Mouse (Mus musculus) forebrain, embryonic 13.5 days (tissue): Measurements from ENCODE around the gene Ckb. TPM values are rescaled to one million over a fixed set of nuclear protein-coding genes. Genes with fewer than 3 reads are reported as not detected.
A peak's percentile ranks its signal among the peaks of the same experiment; 100 is the strongest.

Experiments
- ATAC-seq: fragments of 200-750 bp; cut with Nextera tagmentation; 2 replicates; pipeline ENCODE4 v1.8.0; 2017
- H3K27ac ChIP-seq: fragments of 300-500 bp; sonication (generic); 2 replicates; pipeline ENCODE4 v1.5.1; 2015; ENCODE audit warnings: inconsistent platforms, mild to moderate bottlenecking, moderate library complexity
- H3K27me3 ChIP-seq: fragments of 300-500 bp; sonication (generic); 2 replicates; pipeline ENCODE4 v1.6.1; 2015; ENCODE audit warnings: mild to moderate bottlenecking, inconsistent platforms
- H3K36me3 ChIP-seq: fragments of 300-500 bp; sonication (generic); 2 replicates; pipeline ENCODE4 v1.6.1; 2015; ENCODE audit warnings: mild to moderate bottlenecking, inconsistent platforms; ENCODE audit not compliant: poor library complexity, severe bottlenecking
- H3K4me1 ChIP-seq: fragments of 300-500 bp; sonication (generic); 2 replicates; pipeline ENCODE4 v1.6.1; 2015; ENCODE audit warnings: inconsistent platforms
- H3K4me2 ChIP-seq: fragments of 300-500 bp; sonication (generic); 2 replicates; pipeline ENCODE4 v1.6.1; 2015; ENCODE audit warnings: inconsistent platforms, mild to moderate bottlenecking, moderate library complexity
- H3K4me3 ChIP-seq: fragments of 300-500 bp; sonication (generic); 2 replicates; pipeline ENCODE4 v1.5.1; 2015; ENCODE audit warnings: mild to moderate bottlenecking, inconsistent platforms
- H3K9ac ChIP-seq: fragments of 300-500 bp; sonication (generic); 2 replicates; pipeline ENCODE4 v1.6.1; 2015; ENCODE audit warnings: mild to moderate bottlenecking, inconsistent platforms
- H3K9me3 ChIP-seq: fragments of 300-500 bp; sonication (generic); replicated peaks from 2 replicates; pipeline ENCODE4 v1.6.1; 2016; ENCODE audit warnings: inconsistent platforms
- WGBS: fragments of 180-500 bp; shearing (Covaris S2); methylation state at CpG from one replicate; pipeline ENCODE4 v1.1.7; 2015; 5-methylcytosine and 5-hydroxymethylcytosine counted together
- polyA plus RNA-seq: library from polyadenylated mRNA; unstranded; fragments of >200 nt; fragmentation: Nextera tagmentation; extraction: Ambion mirVana; gene quantifications from 2 replicates; pipeline ENCODE4 v1.2.1, GENCODE M21; 2015

Gene Ckb
- polyA plus RNA-seq, 1 experiment from 2014 or later, result 2,311 TPM

DNA sequence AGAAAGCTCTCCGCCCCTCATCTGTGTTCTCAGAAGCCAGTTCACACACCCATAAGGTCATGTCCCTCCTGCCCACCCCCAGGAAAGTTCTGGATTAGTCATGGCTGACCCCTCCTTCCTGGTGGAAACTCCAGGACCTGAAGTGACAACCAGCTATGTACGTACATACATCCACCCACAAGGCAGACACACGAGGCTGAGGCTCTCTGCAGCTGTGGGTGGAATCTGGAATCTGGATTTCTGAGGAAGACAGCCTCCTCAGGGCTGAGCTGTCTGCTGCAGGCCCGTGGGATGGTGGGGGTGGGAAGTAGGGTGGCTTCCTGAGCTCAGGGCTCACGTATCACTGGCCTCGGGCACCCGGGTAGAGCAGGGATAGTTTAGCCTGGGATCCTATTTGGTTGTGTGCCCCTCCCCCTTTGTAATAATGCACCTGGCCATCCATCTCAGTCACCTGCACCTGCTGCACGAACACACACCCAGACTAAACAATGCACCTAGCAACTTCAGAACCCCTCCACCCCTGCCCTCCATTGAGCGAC is 28.9 kb upstream of the Ckb start:
- Histone ChIP-seq H3K27me3 (no peaks in the 10 kb centered on the region), H3K4me3 (no peak overlapping the region), H3K27ac (no peak overlapping the region), H3K9ac (no peak overlapping the region), H3K4me2 (no peak overlapping the region), H3K36me3 (peaks cover 5% of the 10 kb centered on the region; the same call in 1 of the 2 replicates), H3K9me3 (no peaks in the 10 kb centered on the region), H3K4me1 (peaks cover 10% of the 10 kb centered on the region)
- no peak for ATAC-seq
- WGBS, result 82% methylated on average over 9 of the region's 9 CpGs

DNA sequence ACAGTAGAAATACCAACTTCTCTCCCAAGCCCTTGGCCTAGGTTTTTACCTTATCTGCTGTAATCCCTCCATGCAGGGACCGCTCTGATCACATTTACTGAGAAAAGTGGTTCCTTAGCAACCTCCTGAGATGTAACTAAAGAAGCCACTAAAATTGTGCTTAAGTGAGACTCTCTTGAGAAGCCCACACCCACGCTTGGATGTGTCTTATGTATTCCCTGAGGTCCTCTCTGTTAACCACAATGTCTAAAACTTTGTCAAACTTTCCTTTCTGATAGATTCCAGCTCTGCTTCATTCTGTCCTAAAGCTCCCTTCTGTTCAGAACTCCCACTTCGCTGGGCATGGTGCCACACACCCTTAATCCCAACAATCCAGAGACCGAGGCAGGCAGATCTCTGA is 27.4 kb upstream of the Ckb start:
- Histone ChIP-seq H3K36me3 (no peaks in the 10 kb centered on the region), H3K27me3 (no peaks in the 10 kb centered on the region), H3K9me3 (no peaks in the 10 kb centered on the region), H3K4me1 (peaks cover 21% of the 10 kb centered on the region), H3K4me3 (no peak overlapping the region), H3K4me2 (no peak overlapping the region), H3K27ac (no peak overlapping the region), H3K9ac (no peak overlapping the region)
- ATAC-seq, result no peak
- WGBS, result 84% methylated on average over 4 of the region's 4 CpGs

DNA sequence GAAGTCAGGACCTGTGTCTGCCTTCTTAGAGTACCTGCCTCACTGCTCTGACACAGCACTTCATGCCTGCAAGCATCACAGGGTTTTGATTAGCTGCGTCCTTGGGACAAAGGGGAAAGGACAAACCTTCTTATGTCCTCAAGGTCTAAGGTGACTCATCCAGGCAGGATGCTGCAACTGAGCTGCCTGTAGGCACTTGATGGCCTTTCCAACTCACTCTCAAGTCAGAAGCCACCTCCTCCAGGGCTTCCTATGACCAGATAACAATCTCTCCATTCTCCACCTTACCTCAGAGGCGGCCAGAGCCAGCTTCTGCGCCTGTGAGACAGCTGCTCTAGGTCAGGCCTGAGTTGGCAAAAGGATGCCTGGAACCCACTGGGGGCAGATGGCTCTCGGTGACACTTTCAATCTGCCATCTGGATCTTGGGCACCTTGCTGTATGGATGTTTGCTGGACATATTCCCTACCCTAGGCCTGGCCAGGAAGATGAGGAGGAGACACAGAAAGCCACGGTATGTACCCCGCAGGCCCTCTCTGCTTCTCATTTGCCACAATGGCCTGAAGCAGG is 26.3 kb upstream of the Ckb start:
- peaks cover 29% of the 10 kb centered on the region for H3K4me1 ChIP-seq
- no peaks in the 10 kb centered on the region for H3K27me3 ChIP-seq
- no peak for ATAC-seq
- H3K27ac ChIP-seq, result no peak overlapping the region
- H3K9ac ChIP-seq, result no peak overlapping the region
- no peaks in the 10 kb centered on the region for H3K9me3 ChIP-seq
- no peak overlapping the region for H3K4me3 ChIP-seq
- WGBS, result 88% methylated on average over 6 of the region's 6 CpGs
- no peaks in the 10 kb centered on the region for H3K36me3 ChIP-seq
- no peak overlapping the region for H3K4me2 ChIP-seq

DNA sequence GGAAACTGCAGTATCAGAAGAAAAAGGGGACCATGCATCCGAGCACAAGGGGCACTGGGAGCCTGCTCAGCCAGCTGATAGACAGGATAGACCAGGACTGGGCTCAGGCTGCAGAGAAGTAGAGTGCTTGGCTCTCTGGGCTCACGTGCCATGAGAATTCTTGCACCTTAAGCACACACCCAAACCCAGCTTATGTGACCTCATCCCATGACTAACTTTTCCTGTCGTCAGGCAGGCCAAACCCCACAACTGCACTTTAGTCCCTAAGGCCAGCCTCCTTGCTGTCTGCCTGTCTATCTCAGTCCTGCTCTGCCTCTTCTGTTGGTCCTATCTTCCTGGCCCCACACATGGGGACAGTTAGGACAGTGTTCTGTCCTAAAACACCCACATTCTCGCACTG is 25.6 kb upstream of the Ckb start:
- H3K27me3 ChIP-seq, result no peaks in the 10 kb centered on the region
- 63% methylated on average over 4 of the region's 4 CpGs for WGBS
- H3K27ac ChIP-seq, result no peak overlapping the region; the same call in 1 of the 2 replicates
- H3K9ac ChIP-seq, result no peak overlapping the region; the same call in 1 of the 2 replicates
- H3K4me3 ChIP-seq, result no peak overlapping the region
- H3K4me1 ChIP-seq, result peaks cover 36% of the 10 kb centered on the region
- no peak for ATAC-seq
- no peaks in the 10 kb centered on the region for H3K36me3 ChIP-seq
- no peaks in the 10 kb centered on the region for H3K9me3 ChIP-seq
- H3K4me2 ChIP-seq, result no peak overlapping the region

DNA sequence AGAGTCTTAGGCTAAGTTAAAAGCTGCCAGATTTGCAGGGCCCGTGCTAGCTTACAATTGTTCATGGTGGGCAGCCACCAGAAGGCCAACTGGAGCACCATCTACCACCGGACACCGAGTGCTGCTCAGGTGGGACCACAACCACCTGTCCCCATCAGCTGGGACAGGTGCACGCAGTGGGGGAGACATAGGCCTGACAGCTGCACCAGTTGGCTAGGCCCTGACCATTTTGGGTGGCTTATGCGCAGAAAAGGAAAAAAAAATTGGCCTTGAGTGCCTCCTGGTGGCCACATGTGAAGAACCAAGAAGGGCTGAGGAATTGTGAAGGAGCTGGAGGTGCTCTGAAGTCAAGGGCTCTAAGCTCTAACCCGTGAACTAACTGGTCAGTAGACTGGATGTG is 24.1 kb upstream of the Ckb start:
- no peaks in the 10 kb centered on the region for H3K36me3 ChIP-seq
- H3K4me1 ChIP-seq, result peaks cover 51% of the 10 kb centered on the region
- no peak overlapping the region for H3K9ac ChIP-seq
- H3K9me3 ChIP-seq, result no peaks in the 10 kb centered on the region
- no peak for ATAC-seq
- peak overlapping the region; percentile 99 for H3K27ac ChIP-seq
- H3K27me3 ChIP-seq, result no peaks in the 10 kb centered on the region
- no peak overlapping the region for H3K4me2 ChIP-seq
- no peak overlapping the region for H3K4me3 ChIP-seq
- 19% methylated on average over 6 of the region's 6 CpGs for WGBS

DNA sequence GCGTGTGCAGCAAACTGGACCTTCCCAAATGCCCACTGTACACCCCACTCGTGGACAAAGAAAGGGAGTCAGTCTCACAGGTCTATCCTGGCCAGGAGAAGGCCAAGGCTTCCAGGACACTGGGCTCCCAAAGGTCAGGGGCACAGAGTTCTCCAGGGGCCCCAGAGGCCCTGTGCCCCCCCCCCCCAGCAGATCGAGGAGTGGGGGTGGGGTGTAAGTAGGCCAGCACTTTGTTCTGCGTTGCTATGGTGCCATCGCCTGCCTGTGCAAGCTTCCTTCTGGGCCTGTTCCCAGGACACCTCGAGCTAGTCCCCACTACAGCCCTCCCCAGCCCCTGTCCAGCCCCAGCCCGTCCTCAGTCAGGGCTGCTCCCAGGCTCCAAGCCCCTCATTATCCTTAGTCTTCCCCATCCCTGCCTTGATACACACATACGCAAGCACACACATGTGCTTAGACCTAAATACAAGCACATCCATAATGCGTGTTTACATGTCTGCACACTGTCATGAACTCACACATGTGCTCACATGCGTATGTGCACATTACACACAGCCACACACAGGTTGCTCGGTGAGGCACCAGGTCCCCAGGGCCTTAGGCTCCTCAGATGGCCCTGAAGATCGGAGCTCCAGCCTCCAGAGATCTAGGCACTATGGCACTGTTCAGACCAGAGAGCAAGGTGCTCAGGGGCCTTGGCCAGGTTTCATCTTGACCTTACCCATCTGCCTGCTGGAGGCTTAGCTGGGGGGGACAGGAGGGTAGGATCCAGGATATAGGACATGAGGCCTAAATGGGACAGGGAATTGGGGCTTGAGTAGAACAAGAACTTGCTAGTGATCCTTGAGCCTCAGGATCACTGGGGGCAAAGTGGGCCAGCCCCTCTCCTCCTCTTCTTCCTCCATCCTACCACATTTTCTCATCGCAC is 23.0 kb upstream of the Ckb start:
- Histone ChIP-seq H3K4me2 (peak overlapping the region; percentile 43), H3K27me3 (no peaks in the 10 kb centered on the region)
- 28% methylated on average over 13 of the region's 13 CpGs for WGBS

DNA sequence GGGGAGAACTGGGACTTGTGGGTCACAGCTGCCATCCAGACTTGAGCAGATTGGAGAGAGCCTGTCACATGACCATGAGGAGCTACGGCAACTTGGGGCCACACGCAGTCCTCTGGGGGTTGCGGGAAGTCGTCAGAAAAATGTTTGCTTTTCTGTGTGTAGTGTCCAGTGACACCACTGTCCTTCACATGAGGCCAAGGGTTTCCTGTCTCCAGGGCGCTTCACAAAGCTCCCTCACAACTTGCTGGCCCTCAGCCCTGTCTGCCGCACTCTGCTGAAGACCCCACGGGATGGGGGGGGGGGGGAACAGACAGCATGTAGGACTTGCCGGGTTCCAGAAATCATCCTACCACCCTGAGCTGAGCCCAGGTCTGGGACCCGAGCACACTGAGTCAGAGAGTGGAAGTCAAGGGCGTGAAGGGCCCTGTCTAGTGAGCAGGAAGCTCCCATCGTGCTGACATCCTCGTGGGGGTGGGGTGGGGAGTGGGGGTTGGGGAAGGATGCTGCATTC is 22.2 kb upstream of the Ckb start:
- H3K27me3 ChIP-seq, result no peaks in the 10 kb centered on the region
- H3K4me1 ChIP-seq, result peaks cover 69% of the 10 kb centered on the region
- H3K4me3 ChIP-seq, result peak overlapping the region; percentile 9; the same call in 1 of the 2 replicates
- H3K27ac ChIP-seq, result peak overlapping the region; percentile 99
- H3K36me3 ChIP-seq, result no peaks in the 10 kb centered on the region
- peak overlapping the region; percentile 43 for H3K4me2 ChIP-seq
- WGBS, result under 1% methylated on average over 12 of the region's 12 CpGs
- peak; percentile 25 for ATAC-seq
- peak overlapping the region; percentile 56 for H3K9ac ChIP-seq
- no peaks in the 10 kb centered on the region for H3K9me3 ChIP-seq

More for the DNA sequence above, 23.0 kb upstream of the Ckb start:
- Histone ChIP-seq H3K4me3 (0 out of 2 replicates have a peak overlapping the region, but pooled peaks have one; percentile 9), H3K9me3 (no peaks in the 10 kb centered on the region), H3K36me3 (no peaks in the 10 kb centered on the region), H3K4me1 (peaks cover 61% of the 10 kb centered on the region), H3K27ac (peak overlapping the region; percentile 99), H3K9ac (peak overlapping the region; percentile 56)
- peak; percentile 56 for ATAC-seq

GRCm38 (mm10) chr12:111693341-111694270 is 21.5 kb upstream of the Ckb start:
- H3K27me3 ChIP-seq, result no peaks in the 10 kb centered on the region
- peak overlapping the region; percentile 43 for H3K4me2 ChIP-seq
- H3K4me1 ChIP-seq, result peaks cover 70% of the 10 kb centered on the region
- 5% methylated on average over 18 of the region's 18 CpGs for WGBS
- ATAC-seq, result peak; percentile 88
- H3K36me3 ChIP-seq, result no peaks in the 10 kb centered on the region
- H3K9me3 ChIP-seq, result no peaks in the 10 kb centered on the region
- H3K4me3 ChIP-seq, result 0 out of 2 replicates have a peak overlapping the region, but pooled peaks have one; percentile 9
- H3K9ac ChIP-seq, result peak overlapping the region; percentile 56
- peak overlapping the region; percentile 99 for H3K27ac ChIP-seq

DNA sequence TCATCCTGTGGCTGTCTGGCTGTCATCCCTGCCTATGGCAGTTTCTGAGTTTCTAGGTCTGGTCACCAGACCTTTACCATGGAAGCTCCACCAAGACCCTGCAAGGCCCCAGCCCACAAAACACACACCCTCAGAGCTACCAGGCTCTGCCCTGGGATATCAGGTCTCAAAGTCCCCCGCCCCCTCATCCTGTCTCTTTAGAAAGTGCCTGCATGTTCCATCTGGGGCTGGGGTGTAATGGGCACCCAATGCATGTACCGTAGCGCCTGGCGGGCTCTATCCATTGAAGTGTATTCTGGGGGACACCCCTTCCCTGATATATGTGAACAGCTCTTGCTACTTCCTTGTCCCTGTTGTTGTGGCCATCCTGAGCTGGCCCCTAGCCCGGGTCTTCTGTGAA is 20.8 kb upstream of the Ckb start:
- Histone ChIP-seq H3K9ac (peak overlapping the region; percentile 48), H3K36me3 (no peaks in the 10 kb centered on the region), H3K4me3 (no peak overlapping the region), H3K9me3 (no peaks in the 10 kb centered on the region), H3K4me2 (peak overlapping the region; percentile 43), H3K27me3 (no peaks in the 10 kb centered on the region), H3K4me1 (peaks cover 75% of the 10 kb centered on the region), H3K27ac (peak overlapping the region; percentile 99)
- no peak for ATAC-seq
- 60% methylated on average over 5 of the region's 5 CpGs for WGBS

DNA sequence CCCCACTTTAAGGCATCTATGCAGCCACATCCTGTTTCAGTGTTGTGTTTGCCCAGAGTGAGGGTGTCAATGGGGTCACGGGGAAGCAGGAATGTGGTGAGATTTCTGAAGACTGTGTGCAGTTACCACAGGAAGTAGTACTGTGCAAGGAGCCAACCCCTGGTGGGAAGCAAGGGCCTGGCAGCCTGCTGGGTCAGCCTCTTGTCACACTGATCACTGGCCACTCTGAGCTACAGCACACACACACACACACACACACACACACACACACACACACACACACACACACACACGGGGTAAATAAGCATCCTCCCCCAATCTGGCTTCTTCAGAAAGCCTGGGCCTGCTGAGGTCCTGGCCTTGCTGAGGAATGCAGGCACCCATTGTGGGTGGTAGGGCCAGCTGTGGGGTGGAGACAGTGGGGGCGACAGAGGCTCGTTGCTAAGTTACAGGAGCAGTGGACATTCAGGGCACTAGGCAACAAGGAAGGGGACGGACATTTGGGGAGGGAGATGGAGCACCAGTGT is 19.3 kb upstream of the Ckb start:
- H3K9ac ChIP-seq, result peak overlapping the region; percentile 38
- 4% methylated on average over 5 of the region's 5 CpGs for WGBS
- ATAC-seq, result no peak

DNA sequence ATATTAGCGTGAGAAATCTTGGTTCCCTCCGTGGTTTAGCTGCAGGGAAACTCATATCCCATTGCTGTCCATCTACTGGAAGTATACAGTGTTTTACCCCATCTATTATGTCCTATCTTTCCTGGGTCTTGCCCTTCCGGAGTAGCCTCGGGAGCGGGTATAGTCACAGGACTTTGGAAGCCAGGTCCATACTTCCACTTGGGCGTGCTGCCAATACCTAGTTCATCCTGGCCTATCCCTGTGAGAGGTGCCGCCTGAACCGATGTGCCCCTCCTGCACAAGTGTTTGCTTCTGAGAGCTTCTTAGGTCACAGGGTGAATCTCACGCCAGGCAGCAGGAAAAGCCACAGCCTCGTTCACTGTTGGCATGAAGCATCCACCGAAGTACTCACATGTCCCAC is 17.3 kb upstream of the Ckb start:
- H3K4me1 ChIP-seq, result peaks cover 73% of the 10 kb centered on the region
- H3K36me3 ChIP-seq, result no peaks in the 10 kb centered on the region
- WGBS, result 84% methylated on average over 11 of the region's 11 CpGs
- ATAC-seq, result no peak
- no peak overlapping the region for H3K9ac ChIP-seq
- H3K9me3 ChIP-seq, result no peaks in the 10 kb centered on the region
- H3K27ac ChIP-seq, result 0 out of 2 replicates have a peak overlapping the region, but pooled peaks have one; percentile 48
- H3K27me3 ChIP-seq, result no peaks in the 10 kb centered on the region
- no peak overlapping the region for H3K4me2 ChIP-seq
- H3K4me3 ChIP-seq, result no peak overlapping the region

More for the DNA sequence above, 19.3 kb upstream of the Ckb start:
- H3K27ac ChIP-seq, result peak overlapping the region; percentile 99
- H3K4me2 ChIP-seq, result no peak overlapping the region
- no peaks in the 10 kb centered on the region for H3K36me3 ChIP-seq
- H3K4me3 ChIP-seq, result no peak overlapping the region
- no peaks in the 10 kb centered on the region for H3K27me3 ChIP-seq
- peaks cover 90% of the 10 kb centered on the region for H3K4me1 ChIP-seq
- no peaks in the 10 kb centered on the region for H3K9me3 ChIP-seq
